Mouse (Mus musculus): Measurements from ENCODE around the gene Palb2.
"Not testable (repeated sequence)": the region's sequence is repeated elsewhere in the genome, so short reads cannot be mapped to it uniquely, and the experiment has no call there.

Gene Palb2

DNA sequence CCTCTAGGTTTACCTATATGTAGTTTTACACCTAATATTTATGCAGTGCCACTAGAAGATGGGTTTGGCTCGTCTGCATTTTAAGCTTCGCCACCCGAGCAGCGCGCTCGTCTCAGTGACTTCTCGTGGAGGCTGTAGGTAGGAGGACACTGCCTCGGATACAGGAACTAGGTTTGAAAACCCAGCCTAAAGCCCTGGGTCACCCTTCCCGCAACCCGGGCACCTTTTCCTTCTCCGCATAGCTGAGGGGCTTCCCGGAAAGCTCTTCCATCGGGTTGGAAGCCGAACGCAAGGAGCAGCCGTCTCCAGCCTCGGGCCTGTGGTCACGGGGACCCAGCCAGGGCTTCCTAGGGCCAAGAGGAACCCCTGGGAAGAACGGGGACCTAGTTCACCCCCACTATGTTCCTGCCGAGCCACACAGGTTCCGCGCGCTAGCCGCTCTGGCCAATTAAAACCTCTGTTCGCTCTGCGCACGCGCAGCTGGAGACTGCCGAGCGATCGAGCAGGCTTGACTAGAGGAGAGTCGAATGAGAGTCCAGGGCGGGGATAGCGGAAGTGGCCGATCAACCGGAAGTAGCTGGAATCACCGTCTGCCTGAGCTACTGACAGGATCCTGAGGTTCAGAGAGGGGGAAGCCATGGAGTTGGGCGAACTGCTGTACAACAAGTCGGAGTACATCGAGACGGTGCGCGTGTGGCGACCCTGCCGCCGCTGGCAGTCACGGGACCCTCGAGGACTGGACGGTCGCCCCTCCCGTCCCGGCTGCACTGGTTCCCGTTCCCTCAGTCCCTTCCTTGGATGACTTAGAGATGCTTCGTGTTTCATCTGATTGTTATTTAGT is at the start of gene Palb2, which contains the start of gene Dctn5:
Gene Palb2, minus strand, starts transcription at position 489 of the 841 bp plus-strand sequence.
Gene Dctn5, plus strand, starts transcription at position 545 of the 841 bp plus-strand sequence.
- peak; percentile 97 to 100 for DNase-seq (ENCODE audit: low spot score in 2 of 2)

DNA sequence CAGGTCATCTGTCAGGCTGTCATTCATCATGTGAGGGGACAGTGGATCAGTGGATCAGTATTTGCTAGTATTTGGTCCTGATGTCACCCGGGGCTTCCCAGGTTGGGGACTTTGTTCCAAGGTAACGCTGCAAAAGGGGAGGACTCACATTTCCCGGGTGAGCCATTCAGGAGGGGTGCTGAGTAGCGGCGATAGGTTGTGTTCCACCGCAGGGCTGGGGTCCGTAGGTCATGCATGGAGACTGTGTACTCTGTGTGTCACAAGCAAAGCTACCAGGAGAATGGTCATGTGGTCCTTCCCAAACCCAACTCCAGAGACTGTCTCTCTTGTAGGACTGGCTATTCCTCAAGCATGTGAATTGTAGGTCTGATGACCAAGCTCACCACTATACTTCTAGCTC is 47.9 kb upstream of the Palb2 start:
- no peak for DNase-seq (ENCODE audit: low spot score in 2 of 2)

DNA sequence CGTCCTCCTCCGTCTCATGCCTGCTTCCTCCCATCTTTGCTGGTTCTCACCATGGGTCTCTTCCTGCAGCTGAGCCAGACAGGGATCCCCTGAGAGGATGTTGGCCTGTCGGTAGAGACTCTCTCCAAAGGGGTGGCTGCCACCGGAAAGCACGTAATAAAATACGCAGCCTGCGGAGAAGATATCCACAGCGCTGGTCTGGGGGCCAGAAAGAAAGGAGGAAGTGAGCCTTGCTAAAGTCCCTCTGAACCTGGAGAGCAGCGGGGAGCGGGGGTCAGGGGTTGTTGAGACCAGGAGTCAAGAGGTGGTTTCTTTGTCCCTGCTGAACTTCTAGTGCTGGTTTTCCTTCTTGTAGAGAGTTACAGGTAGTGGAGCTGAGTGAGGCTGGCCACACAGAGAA is 38.8 kb upstream of the Palb2 start:
- DNase-seq (ENCODE audit: low spot score in 2 of 2): no peak

DNA sequence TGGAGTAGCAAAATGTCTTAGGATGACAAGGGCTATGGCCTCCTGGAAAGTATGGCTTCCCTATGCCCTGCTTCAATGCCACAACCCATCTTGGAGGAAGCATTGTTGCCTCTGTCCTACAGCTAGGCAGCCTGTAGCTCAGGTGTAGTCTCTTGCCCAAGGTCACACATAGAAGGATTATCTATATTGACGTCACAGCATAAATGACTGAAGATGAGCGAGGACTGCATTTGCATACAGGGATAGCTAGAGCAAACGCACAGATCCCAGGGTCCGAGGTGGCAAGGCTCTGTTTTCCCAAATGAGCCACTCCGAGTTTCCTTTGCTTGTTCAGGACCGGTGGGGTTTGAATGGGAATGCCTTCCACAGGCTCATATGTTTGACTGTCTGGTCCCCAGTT is 37.9 kb upstream of the Palb2 start:
- DNase-seq (ENCODE audit: low spot score in 2 of 2): no peak

DNA sequence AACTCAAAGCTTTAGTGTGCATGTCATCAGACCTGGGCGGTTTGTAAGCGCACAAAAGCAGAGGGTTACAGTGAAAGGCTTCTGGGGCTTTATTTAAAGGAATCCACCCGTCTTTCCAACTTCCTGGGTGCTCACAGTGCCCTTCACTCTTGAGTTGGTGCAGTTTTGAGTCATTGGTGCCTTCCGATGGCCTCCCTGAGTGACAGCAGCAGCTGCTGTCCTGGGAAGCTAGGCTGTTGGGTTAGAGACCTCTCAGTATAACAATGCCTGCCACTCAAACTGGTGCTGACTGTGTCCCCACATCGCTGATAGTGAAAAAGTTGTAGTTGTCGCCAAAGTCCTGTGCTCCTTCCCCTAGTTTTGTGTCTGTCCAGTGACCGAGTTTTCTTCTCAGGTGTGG is 34.4 kb upstream of the Palb2 start:
- no peak for DNase-seq (ENCODE audit: low spot score in 2 of 2)

DNA sequence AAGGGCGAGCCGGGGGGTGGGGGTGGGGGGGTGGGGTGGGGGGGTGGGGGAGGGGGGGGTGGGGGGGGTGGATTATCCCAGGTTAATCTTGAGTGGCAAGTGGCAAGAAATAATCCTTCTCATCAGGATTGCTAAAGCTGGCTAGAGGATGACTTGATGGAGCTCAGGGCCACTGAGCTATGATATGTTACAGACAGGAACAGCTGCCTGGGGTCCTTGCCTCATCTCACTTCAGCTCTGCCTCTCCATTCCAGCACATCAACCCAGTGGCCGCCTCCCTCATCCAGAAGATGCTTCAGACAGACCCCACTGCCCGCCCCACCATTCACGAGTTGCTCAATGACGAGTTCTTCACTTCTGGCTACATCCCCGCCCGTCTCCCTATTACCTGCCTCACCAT is 31.0 kb upstream of the Palb2 start:
- DNase-seq (ENCODE audit: low spot score in 2 of 2): no peak

DNA sequence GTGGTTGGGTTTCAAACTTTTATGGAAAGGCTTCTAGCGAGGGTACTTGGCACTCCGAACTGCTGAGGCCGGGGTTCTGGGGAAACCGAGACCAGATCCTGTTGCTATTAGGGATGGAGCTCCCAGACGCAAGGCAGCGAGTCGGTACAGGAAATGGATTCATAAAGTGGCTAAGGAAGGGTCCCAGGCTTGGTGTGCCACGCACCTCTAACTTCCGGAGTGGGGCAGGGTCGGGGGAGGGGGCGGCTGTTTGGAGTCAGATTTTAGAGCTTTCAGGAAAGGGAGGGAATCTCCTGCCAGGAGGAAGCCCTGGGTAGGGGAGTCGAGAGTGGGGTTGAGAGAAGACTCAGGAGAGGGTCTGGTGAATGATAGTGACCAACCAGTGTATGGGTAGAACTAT is 27.3 kb upstream of the Palb2 start:
- DNase-seq (ENCODE audit: low spot score in 2 of 2): no peak

DNA sequence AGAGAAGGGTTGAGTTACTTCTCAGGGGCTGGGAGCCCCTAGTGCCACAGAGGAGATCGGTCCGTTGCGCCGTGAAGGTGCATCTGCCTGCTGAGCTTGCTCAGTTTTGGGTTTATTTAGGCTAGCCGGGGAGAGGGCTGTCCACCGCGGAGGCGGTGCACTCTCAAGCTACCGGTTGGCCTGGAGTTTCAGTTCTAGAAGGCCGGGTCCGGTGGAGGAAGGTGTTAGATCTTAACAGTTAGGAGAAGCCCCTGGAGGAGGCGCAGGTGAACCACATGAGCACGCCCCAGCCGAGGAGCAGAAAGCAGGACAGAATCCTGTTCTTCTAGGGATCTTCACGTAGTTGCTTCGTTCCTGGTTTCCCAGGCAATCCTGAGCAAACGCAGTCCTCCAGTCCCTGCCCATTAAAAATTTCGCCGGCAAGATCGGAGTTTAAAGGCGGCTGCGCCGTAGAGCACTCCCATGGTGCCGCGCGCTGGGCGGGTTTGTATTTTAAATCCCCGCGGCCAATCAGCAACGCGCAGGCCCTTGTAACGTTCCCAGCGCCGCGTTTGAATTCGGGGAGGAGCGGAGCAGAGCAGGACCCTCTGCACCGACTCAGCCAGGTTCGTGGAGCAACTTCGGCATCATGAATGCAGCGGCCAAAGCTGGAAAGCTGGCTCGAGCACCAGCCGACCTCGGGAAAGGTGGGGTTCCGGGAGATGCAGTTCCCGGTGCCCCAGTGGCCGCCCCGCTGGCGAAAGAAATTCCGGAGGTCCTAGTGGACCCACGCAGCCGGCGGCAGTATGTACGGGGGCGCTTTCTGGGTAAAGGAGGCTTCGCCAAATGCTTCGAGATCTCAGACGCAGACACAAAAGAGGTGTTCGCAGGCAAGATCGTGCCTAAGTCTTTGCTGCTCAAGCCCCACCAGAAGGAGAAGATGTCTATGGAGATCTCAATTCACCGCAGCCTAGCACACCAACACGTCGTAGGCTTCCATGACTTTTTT is 26.4 kb upstream of the Palb2 start, which contains the start of gene Plk1:
Gene Plk1, plus strand, starts transcription at position 525 of the 988 bp plus-strand sequence.
- DNase-seq (ENCODE audit: low spot score in 2 of 2): peak; percentile 60 to 62

DNA sequence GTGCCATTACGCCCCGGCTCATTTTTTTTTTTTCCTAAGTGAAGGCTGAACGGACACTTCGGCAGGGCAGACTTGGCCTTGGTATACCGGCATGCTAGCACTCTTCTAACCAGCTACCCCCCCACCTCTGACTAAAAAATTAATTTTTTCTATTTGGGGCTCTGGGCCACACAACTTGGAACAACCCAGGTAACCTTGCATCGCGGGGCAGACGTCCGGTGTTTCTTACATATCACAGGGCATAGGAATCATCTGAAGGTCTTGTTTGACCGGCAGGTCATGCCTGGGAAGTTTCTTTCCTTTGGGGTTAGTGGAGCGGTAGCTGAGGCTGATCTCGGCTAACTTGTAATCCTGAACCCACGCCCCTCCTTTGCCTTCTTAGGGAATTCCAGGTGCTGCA is 25.7 kb upstream of the Palb2 start:
- DNase-seq (ENCODE audit: low spot score in 2 of 2): no peak

DNA sequence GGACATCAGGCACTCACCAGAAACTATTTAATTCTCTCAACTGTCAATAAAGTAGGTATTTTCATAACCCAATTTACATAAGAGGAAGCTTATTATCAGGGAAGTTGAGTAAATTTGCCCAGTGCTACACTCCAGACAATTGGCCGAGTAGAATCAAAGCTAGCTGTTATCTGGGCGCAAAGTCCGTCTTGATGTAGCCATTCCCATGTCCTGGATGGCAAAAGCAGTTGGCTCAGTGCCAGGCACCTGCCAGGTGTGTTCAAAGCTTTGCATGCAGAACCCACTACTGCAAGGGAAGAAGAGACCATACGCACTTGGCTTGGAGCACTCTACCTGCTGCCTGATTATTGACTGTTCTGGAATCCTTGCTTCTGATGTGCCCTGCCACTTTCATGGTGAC is 19.7 kb upstream of the Palb2 start:
- DNase-seq (ENCODE audit: low spot score in 2 of 2): no peak

DNA sequence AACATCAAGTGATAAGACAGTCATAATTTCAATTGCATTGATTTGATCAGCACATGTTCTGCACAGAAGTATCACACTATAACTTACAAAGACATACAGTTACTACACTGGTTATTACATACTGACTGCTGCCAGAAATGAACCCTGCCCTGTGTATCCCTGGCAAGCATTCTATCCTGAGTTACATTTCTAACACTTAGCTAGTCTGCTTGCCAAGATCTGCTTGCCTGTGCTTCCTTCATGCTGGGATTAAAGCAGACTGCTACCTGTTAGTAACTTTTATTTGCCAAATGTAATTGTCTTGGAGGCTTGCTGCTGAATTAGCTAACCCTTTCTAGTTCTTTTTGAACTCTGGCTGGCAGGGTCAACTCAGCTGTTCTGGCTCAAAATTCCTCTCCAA is 8.2 kb upstream of the Palb2 start:
- no peak for DNase-seq (ENCODE audit: low spot score in 2 of 2)

DNA sequence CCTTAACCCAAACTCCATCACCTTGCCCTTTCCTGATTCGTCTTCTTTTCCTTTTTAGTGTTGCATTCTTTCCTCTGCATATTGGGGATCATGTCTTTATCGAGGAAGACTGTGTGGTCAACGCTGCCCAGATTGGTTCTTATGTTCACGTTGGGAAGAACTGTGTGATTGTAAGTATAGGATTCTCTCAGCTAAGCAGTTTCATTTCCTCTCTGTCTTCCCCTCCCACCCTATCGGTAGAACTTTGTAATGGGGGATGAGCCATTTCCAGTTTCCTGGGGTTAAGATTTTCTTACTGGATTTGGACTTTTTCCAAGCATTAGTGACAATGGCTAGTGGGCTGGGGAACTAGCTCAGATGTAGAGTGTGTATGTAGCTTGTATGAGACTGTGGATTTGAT is 5.4 kb upstream of the Palb2 start:
- no peak for DNase-seq (ENCODE audit: low spot score in 2 of 2)

DNA sequence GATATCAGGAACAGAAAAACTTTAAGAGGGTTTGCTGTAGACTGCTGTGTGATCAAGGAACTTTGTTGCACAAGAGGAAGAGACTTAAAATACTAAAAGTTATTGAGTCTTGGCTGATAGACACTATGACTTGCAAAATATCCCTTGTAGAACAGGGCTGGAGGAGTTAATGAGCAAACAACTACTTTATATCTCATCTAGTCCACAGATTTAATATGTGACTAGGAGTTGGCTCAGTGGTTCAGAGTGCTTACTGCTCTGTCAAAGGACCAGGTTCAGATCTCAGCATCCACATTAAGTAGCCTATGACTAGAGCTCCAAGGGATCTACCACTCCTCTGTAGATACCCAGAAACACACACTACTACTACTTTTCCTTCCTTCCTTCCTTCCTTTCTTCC is 4.3 kb upstream of the Palb2 start:
- no peak for DNase-seq (ENCODE audit: low spot score in 2 of 2)

DNA sequence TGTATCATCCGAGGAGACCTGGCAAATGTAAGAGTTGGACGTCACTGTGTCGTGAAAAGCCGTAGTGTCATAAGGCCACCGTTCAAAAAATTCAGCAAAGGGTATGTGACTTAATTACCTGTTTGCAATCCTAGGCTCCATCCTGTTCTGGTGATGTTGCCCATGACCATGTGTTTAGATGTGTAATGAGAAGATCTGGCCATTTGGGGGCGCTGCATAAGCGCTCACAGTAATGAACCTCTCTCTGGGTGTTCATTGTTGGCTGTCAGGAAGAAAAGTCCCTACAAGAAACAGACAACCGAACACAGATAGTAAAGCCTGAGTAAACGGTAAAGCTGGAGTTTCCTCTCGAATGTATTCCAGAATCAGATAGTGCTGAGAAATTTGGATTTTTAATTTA is 2.3 kb upstream of the Palb2 start:
- no peak for DNase-seq (ENCODE audit: low spot score in 2 of 2)

DNA sequence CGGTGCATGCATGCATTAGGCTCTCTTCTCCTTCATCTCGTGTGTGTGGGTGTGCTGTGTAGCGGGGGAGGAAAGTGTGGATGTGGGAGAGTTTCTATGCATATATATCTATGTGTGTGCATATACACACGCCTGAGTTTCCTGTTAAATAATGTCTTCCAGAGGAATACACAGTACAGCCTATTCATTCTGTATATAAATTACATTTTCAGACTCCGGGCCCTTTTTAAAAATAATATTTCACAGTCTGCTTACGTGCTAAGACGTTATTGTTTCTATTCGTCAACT is 497 bp upstream of the Palb2 start:
- DNase-seq (ENCODE audit: low spot score in 2 of 2): no peak

DNA sequence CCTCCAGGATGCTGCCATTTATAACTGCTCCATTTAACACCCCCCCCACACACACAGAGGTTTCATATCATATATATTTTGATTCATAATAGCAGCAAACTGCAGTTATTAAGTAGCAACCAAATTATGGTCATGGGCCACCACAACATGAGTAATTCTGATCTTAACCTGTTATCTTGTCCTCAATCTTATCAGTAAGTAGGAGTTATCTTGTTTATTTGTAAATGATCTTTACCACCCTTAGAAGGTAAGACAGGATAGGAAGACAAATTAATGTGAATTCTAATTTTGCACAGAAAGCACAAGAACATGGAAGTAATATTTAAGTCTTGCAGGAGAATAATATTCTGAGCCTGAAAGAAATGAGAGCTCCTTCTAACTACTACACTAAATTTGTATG is 951 bp downstream of the Palb2 start:
- DNase-seq (ENCODE audit: low spot score in 2 of 2): no peak

DNA sequence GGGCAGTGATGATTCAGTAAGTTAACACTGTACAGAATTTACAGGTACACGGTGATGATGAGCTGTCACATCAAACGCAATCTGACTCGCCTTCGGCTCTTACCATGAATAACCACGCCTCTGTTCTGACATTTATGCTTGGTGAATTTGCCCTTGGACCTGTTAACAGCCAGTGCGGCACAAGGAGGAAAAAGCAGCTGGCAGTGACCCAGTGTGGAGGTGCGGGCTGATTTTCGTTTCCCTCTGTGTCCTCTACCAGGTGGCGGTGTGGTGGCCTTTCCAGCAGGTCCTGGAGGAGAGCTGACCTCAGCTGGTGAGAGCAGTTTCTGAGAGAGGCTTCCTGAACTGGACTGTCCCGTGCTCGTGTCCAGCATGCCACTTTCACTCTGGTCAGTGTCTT is 5.8 kb downstream of the Palb2 start:
- DNase-seq (ENCODE audit: low spot score in 2 of 2): no peak

DNA sequence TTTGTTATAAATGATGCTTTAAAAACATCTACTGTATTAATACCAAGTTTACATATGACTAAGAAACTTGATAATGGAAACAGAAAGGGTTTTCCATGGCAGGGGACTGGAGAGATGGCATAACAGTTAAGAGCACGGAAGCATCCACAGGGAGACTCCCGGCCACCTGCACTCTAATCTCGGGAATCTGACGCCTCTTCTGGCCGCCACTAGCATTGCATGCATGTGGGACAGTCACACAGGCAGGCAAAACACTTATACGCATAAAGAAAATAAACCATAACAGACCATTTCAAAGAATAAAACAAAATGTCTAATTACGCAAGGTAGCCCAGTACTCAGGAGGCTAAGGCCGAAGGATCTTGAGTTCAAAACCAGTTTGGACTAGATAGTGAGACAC is 7.1 kb downstream of the Palb2 start:
- DNase-seq (ENCODE audit: low spot score in 2 of 2): no peak

DNA sequence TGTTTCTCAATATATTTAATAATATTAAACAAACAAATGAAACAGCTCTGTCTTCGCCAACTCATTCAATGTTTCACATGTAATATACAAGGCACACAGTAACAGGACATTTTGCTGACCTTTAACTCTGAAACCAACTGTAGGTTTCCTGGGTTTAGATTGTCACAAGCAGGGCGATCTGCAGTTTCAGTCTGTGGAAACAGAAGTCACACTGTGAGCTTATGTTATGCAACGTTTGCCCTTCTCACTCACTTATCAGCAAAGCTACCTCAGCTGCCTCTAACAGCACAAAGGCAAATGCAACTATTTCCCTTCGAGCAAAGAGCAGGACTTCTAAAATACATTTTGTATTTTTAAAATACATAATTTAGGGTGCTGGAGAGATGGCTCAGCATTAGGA is 9.3 kb downstream of the Palb2 start:
- DNase-seq (ENCODE audit: low spot score in 2 of 2): no peak

DNA sequence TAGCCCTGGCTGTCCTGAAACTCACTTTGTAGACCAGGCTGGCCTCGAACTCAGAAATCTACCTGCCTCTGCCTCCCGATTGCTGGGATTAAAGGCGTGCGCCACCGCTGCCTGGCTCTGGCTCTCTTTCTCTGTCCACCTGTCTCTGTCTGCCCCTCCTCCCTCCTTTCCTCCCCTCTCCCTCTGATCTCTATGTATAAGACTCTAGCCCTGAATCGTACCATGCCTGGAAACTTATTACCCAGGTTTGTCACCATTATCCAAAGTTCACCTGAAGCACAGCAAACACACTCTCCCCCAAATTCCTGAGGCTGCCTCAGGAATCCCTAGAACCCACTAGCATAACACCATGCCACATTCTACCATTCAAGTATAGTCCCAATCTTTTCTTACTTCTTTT is 24.6 kb downstream of the Palb2 start:
- DNase-seq (ENCODE audit: low spot score in 2 of 2): no peak

DNA sequence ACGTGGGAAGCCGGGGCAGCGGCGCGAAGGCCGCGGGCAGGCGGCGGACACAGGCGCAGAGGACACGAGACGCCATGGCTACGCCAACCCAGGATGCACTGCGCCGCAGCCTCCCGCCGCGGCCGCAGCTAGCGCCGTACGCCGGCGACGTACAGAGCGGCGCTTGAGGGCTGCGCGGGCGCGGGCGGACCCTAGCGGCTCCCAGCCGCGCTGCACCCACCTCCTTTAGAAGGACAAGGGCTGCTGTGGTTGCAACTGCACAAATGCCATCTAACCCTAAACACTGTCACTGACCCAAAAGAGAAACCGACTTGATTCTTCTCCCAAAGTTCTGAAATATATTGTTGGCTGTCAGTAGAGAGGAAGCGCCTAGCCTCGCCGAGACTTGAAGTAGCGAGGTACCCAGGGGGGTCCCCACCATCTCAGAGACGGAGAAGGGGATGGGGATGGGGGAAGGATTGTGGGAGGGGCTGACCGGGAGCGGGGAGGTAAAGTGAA is 31.0 kb downstream of the Palb2 start, which contains the start of gene Ndufab1:
Gene Ndufab1, minus strand, starts transcription at position 140 of the 498 bp plus-strand sequence.
- peak; percentile 70 to 75 for DNase-seq (ENCODE audit: low spot score in 2 of 2)

DNA sequence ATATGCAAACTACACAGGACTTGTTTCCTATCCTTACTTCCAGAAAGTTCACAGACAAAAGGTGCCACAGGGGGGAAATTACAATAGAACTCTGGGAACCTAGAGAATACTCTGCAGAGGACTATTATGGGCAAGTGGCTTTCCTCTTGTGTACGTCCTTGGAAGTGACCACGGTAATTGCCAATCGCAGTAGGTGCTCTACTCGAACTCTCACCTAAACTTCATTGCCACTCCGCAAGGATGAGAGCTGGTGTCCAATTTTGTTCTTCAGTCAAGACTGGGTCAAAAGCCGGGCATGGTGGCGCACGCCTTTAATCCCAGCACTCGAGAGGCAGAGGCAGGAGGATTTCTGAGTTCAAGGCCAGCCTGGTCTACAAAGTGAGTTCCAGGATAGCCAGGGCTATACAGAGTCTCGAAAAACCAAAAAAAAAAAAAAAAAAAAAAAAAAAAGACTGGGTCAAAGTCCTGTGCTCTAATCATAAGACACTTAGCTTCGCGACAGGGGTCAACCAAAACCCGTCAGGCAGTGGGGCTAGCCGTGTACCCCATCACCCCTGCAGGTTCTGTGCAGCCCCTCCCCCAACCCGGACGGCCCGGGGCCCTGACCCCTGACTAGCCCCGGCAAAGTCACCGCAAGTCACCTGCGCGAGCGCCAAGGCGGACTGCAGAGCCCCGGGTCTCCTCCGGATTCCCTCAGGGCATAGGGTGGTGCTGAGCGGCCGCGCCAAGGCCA is 31.6 kb downstream of the Palb2 start:
- DNase-seq (ENCODE audit: low spot score in 2 of 2): not testable (repeated sequence)

Data from urinary bladder, adult 18-20 months (tissue).